Mouse (Mus musculus) layer of hippocampus, adult 9-11 months (tissue): ENCODE data around the gene Ssh3.
A peak's percentile ranks its signal among the peaks of the same experiment; 100 is the strongest.

Experiments used
- DNase-seq: peaks from one replicate; pipeline ENCODE4 v3.0.0; 2022

Ssh3 gene

GRCm38 (mm10) chr19:4240247-4240668 lies 28.7 kb downstream of the Ssh3 start:
- DNase-seq = no peak

GRCm38 (mm10) chr19:4234548-4234947 lies 34.4 kb downstream of the Ssh3 start:
- DNase-seq = no peak

- DNase-seq = no peak
Measured at GRCm38 (mm10) chr19:4232651-4233050, 36.3 kb downstream of the Ssh3 start.

- peak; percentile 76 for DNase-seq
Measured at GRCm38 (mm10) chr19:4232186-4232572, 36.8 kb downstream of the Ssh3 start.

- peak; percentile 99 for DNase-seq
Measured at GRCm38 (mm10) chr19:4231253-4232185, 37.5 kb downstream of the Ssh3 start, which contains the start of gene Pold4. Pold4 (plus strand) TSS chr19:4231899.

GRCm38 (mm10) chr19:4230415-4230814 lies 38.6 kb downstream of the Ssh3 start:
- DNase-seq = no peak

GRCm38 (mm10) chr19:4229451-4230076 lies 39.4 kb downstream of the Ssh3 start:
- no peak for DNase-seq

- no peak for DNase-seq
Measured at GRCm38 (mm10) chr19:4228891-4229290, 40.1 kb downstream of the Ssh3 start.

GRCm38 (mm10) chr19:4227894-4228678 lies 40.9 kb downstream of the Ssh3 start:
- DNase-seq = no peak

- DNase-seq = no peak
Measured at GRCm38 (mm10) chr19:4227446-4227845, 41.5 kb downstream of the Ssh3 start.

- DNase-seq = no peak
Measured at GRCm38 (mm10) chr19:4226779-4227178, 42.2 kb downstream of the Ssh3 start.

GRCm38 (mm10) chr19:4222165-4222564 lies 46.8 kb downstream of the Ssh3 start:
- DNase-seq = no peak

GRCm38 (mm10) chr19:4220957-4221743 lies 47.8 kb downstream of the Ssh3 start:
- no peak for DNase-seq

GRCm38 (mm10) chr19:4220416-4220815 lies 48.6 kb downstream of the Ssh3 start:
- no peak for DNase-seq

- no peak for DNase-seq
Measured at GRCm38 (mm10) chr19:4219943-4220342, 49.0 kb downstream of the Ssh3 start.

- no peak for DNase-seq
Measured at GRCm38 (mm10) chr19:4218784-4219183, 50.2 kb downstream of the Ssh3 start.

- DNase-seq = no peak
Measured at GRCm38 (mm10) chr19:4218293-4218692, 50.7 kb downstream of the Ssh3 start.

GRCm38 (mm10) chr19:4217855-4218254 lies 51.1 kb downstream of the Ssh3 start:
- DNase-seq = no peak

GRCm38 (mm10) chr19:4217140-4217539 lies 51.8 kb downstream of the Ssh3 start:
- no peak for DNase-seq

- no peak for DNase-seq
Measured at GRCm38 (mm10) chr19:4216041-4216685, 52.8 kb downstream of the Ssh3 start.

- DNase-seq = no peak
Measured at GRCm38 (mm10) chr19:4215451-4215840, 53.5 kb downstream of the Ssh3 start.
